Mouse (Mus musculus) liver, embryonic 14.5 days (tissue): ENCODE measurements around the gene Six3. TPM values are rescaled to one million over a fixed set of nuclear protein-coding genes. Genes with fewer than 3 reads are reported as not detected.

Experiments
- ATAC-seq: fragments of 200-750 bp; cut with Nextera tagmentation; 2 replicates; pipeline ENCODE4 v1.8.0; 2017; ENCODE audit warnings: moderate number of reproducible peaks, mild to moderate bottlenecking, moderate library complexity; ENCODE audit not compliant: insufficient read depth
- DNase-seq, 3 experiments: peaks; one replicate each; pipeline ENCODE4 v3.0.0-alpha.2; 2012 to 2013; ENCODE audit warnings: low read depth in 3 of 3, low spot score in 3 of 3
- H3K27ac ChIP-seq: fragments of 300-500 bp; sonication (generic); 2 replicates; pipeline ENCODE4 v1.5.1; 2014; ENCODE audit warnings: moderate library complexity, mild to moderate bottlenecking, control low read depth, inconsistent platforms
- H3K27me3 ChIP-seq: fragments of 300-500 bp; sonication (generic); 2 replicates; pipeline ENCODE4 v1.6.1; 2014; ENCODE audit warnings: mild to moderate bottlenecking, low read length, moderate library complexity; ENCODE audit not compliant: control insufficient read depth, insufficient read depth
- H3K36me3 ChIP-seq: fragments of 300-500 bp; sonication (generic); replicated peaks from 2 replicates; pipeline ENCODE4 v1.6.1; 2014; ENCODE audit warnings: low read depth; ENCODE audit not compliant: control insufficient read depth, insufficient read depth
- H3K4me1 ChIP-seq, 2 experiments: fragments of 200-500 bp in 1 of 2; fragments of 300-500 bp in 1 of 2; sonication (generic) in 1 of 2; replicated peaks; 2 replicates each; pipeline ENCODE4 v1.6.1; 2012 to 2014; ENCODE audit warnings: antibody characterized with exemption in 1 of 2, inconsistent platforms in 1 of 2, low read length in 1 of 2; ENCODE audit not compliant: control insufficient read depth in 2 of 2, insufficient read depth in 2 of 2
- H3K4me2 ChIP-seq: fragments of 300-500 bp; sonication (generic); 2 replicates; pipeline ENCODE4 v1.6.1; 2014; ENCODE audit warnings: low read depth, mild to moderate bottlenecking, control low read depth, moderate library complexity
- H3K4me3 ChIP-seq, 2 experiments: fragments of 200-500 bp in 1 of 2; fragments of 300-500 bp in 1 of 2; sonication (generic) in 1 of 2; 2 replicates each; pipeline ENCODE4 v1.5.1; 2012 to 2014; ENCODE audit warnings: low read depth in 2 of 2, low read length in 2 of 2, mild to moderate bottlenecking in 2 of 2, control low read depth in 1 of 2, inconsistent platforms in 1 of 2, moderate library complexity in 1 of 2; ENCODE audit not compliant: insufficient read depth in 1 of 2
- H3K9ac ChIP-seq: fragments of 300-500 bp; sonication (generic); replicated peaks from 2 replicates; pipeline ENCODE4 v1.6.1; 2014; ENCODE audit warnings: mild to moderate bottlenecking, control low read depth, moderate library complexity
- H3K9me3 ChIP-seq: fragments of 300-500 bp; sonication (generic); 2 replicates; pipeline ENCODE4 v1.6.1; 2016; ENCODE audit warnings: low read length, mixed read lengths; ENCODE audit not compliant: control insufficient read depth
- CTCF ChIP-seq: IDR thresholded peaks from 2 replicates; pipeline ENCODE4 v1.5.1; 2016; ENCODE audit warnings: antibody characterized with exemption, low read depth, control low read depth
- EP300 ChIP-seq: IDR thresholded peaks from 2 replicates; pipeline ENCODE4 v1.6.1; 2016; ENCODE audit warnings: antibody characterized with exemption, low read depth
- WGBS: fragments of 180-500 bp; shearing (Covaris S2); extraction: QIAGEN DNeasy Blood & Tissue Kit; methylation state at CpG from one replicate; pipeline ENCODE4 v1.1.7; 2014; ENCODE audit not compliant: insufficient replicate concordance; 5-methylcytosine and 5-hydroxymethylcytosine counted together
- polyA plus RNA-seq, 2 experiments: library from polyadenylated mRNA; depleted of rRNA in 1 of 2; stranded (reverse) in 1 of 2; unstranded in 1 of 2; fragments of >200 nt; fragmentation: Nextera tagmentation in 1 of 2; extraction: Ambion mirVana in 1 of 2; gene quantifications; 2 replicates each; pipeline versions ENCODE4 v1.2.1 to v1.2.3; 2012 to 2014

Six3 gene
- polyA plus RNA-seq, 2 experiments, result 0.01 TPM; not detected in 1

- TF ChIP-seq CTCF, result no peak
- no peak for TF ChIP-seq EP300
- Histone ChIP-seq H3K36me3 (no peaks in the 10 kb centered on the region), H3K27ac (no peak overlapping the region), H3K9ac (no peak overlapping the region), H3K27me3 (peaks cover 100% of the 10 kb centered on the region), H3K4me3 (no peak overlapping the region), H3K4me1 (no peaks in the 10 kb centered on the region), H3K4me2 (no peak overlapping the region), H3K9me3 (no peaks in the 10 kb centered on the region)
- no peak for ATAC-seq
- WGBS, result 2% methylated on average over 4 of the region's 4 CpGs
- no peak for DNase-seq
Measured at GRCm38 (mm10) chr17:85615586-85615985, 2.2 kb downstream of the Six3 start.

- H3K9ac ChIP-seq, result no peak overlapping the region
- no peak overlapping the region for H3K27ac ChIP-seq
- H3K9me3 ChIP-seq, result no peaks in the 10 kb centered on the region
- ATAC-seq (no peak), DNase-seq (no peak)
- H3K27me3 ChIP-seq, result peaks cover 100% of the 10 kb centered on the region
- no peak overlapping the region for H3K4me3 ChIP-seq
- no peak overlapping the region for H3K4me2 ChIP-seq
- 2% methylated on average over 41 of the region's 41 CpGs for WGBS
- no peak for TF ChIP-seq EP300
- H3K36me3 ChIP-seq, result no peaks in the 10 kb centered on the region
- no peaks in the 10 kb centered on the region for H3K4me1 ChIP-seq
Measured at GRCm38 (mm10) chr17:85616526-85617500, 3.4 kb downstream of the Six3 start.

DNA sequence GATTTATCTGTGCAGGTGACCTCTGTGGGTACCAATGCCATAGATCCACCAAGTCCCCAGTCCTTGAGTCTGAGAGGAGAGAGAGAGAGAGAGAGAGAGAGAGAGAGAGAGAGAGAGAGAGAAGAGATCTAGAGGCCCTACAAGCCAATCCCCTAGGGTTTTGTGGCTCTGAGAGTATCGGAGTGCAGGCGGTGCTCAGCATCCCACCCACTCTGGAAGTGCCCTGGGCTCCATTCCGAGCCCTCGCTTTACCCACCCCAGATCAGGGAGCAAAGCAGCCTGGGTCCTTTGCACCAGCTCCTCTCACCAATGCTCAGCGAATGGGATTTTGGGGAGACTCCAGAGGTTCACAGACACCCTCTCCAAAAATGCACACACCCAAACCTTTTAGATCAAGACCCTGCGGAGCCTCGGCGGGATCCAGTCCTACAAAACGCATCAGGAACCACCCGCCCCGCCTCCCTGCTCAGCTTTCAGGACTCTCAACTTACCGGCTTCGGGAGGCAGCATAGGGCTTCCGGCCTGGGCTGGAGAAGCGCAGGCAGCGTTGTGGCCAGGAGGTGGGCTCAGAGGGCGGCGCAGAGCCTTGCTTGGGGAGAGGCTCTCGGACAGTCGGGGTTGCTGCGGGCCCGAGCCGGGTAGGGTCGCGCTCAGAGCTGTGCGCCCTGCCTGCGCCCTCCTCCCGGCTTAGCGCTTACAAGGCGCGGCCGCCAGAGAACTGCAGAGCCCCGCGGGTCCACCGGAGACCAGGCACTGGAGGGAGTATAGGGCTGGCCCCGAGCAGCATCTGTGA, 4.4 kb downstream of the Six3 start:
- no peak for TF ChIP-seq CTCF
- no peak for TF ChIP-seq EP300
- no peak overlapping the region for H3K4me2 ChIP-seq
- no peak overlapping the region for H3K9ac ChIP-seq
- 1% methylated on average over 36 of the region's 36 CpGs for WGBS
- H3K4me3 ChIP-seq, result no peak overlapping the region
- DNase-seq (no peak), ATAC-seq (no peak)
- no peaks in the 10 kb centered on the region for H3K36me3 ChIP-seq
- peaks cover 100% of the 10 kb centered on the region for H3K27me3 ChIP-seq
- H3K4me1 ChIP-seq, result no peaks in the 10 kb centered on the region
- H3K9me3 ChIP-seq, result no peaks in the 10 kb centered on the region
- H3K27ac ChIP-seq, result no peak overlapping the region

GRCm38 (mm10) chr17:85618359-85619112, 5.1 kb downstream of the Six3 start:
- Histone ChIP-seq H3K9ac (no peak overlapping the region), H3K4me2 (no peak overlapping the region), H3K4me1 (no peaks in the 10 kb centered on the region), H3K9me3 (no peaks in the 10 kb centered on the region), H3K27ac (no peak overlapping the region), H3K27me3 (peaks cover 100% of the 10 kb centered on the region), H3K36me3 (no peaks in the 10 kb centered on the region), H3K4me3 (no peak overlapping the region)
- no peak for ATAC-seq
- DNase-seq, result no peak
- TF ChIP-seq CTCF, result no peak
- no peak for TF ChIP-seq EP300
- 1% methylated on average over 34 of the region's 34 CpGs for WGBS
